Mouse (Mus musculus) effector memory CD4-positive, alpha-beta T cell, adult 5 months (primary cell): ENCODE data around the gene Olfr987. TPM values are rescaled to one million over a fixed set of nuclear protein-coding genes. Genes with fewer than 3 reads are reported as not detected.

Source experiments
- polyA plus RNA-seq: library from polyadenylated mRNA; unstranded; fragments of 100-300 nt; shearing (Covaris generic); gene quantifications from one replicate; pipeline ENCODE4 v1.2.1, GENCODE M21; 2017

Olfr987 gene
- not detected for polyA plus RNA-seq

GRCm38 (mm10) chr2:85339215-85339614, at the start of gene Olfr987:
Gene Olfr987 (minus strand): TSS chr2:85339315.

DNA sequence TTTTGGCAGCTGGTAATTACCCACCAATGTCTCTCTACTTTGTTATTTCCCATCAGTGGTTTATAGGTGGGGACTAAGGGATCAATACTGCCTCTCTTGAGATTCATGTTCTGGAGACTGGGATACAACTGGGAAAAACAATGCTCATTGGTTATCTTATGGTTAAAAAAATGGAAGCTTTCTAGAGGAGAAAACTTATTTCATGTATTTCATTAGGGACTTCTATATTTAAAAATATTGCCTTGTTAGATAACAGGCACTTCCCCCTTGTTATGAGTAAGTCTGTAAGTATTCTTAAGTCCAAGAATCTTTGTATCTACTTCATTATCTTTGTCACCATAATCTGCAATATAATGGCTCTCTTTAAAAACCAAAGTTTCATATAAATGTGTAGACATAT, 24.0 kb upstream of the Olfr987 start, which contains the start of gene Olfr988:
TSS of gene Olfr988 (minus strand) at position 101 of the 400 bp plus-strand sequence.

Other genes with a start within 250 kb of the Olfr987 start
- gene Aplnr, start 203.1 kb downstream of the Olfr987 start, polyA plus RNA-seq: not detected
- gene Lrrc55, start 142.1 kb downstream of the Olfr987 start, polyA plus RNA-seq: not detected
- gene Olfr988, start 23.9 kb upstream of the Olfr987 start, polyA plus RNA-seq: not detected
- not detected for gene Olfr992, start 70.2 kb upstream of the Olfr987 start, polyA plus RNA-seq
- not detected for gene Olfr993, start 75.6 kb upstream of the Olfr987 start, polyA plus RNA-seq
- gene Olfr994, start 97.1 kb upstream of the Olfr987 start, polyA plus RNA-seq: not detected
- gene Olfr995, start 104.3 kb upstream of the Olfr987 start, polyA plus RNA-seq: not detected
- gene 4833423E24Rik, start 179.7 kb upstream of the Olfr987 start, polyA plus RNA-seq: not detected
- not detected for gene Olfr996, start 239.9 kb upstream of the Olfr987 start, polyA plus RNA-seq
- not detected for gene Olfr998, start 249.6 kb upstream of the Olfr987 start, polyA plus RNA-seq